Mouse (Mus musculus): ENCODE data around the gene Gabbr2. TPM values are rescaled to one million over a fixed set of nuclear protein-coding genes. Genes with fewer than 3 reads are reported as not detected.

Gabbr2 gene
- polyA plus RNA-seq, 1 experiment from 2014 or later, result 0.09 TPM

GRCm38 (mm10) chr4:46771116-46771515 lies 220.6 kb downstream of the Gabbr2 start:
- 81% methylated on average over 12 of the region's 12 CpGs for WGBS

GRCm38 (mm10) chr4:46770635-46771034 lies 221.0 kb downstream of the Gabbr2 start:
- Histone ChIP-seq H3K36me3 (ENCODE audit: control insufficient read depth, insufficient read depth, low read length) (no peaks in the 10 kb centered on the region), H3K4me1 (ENCODE audit: control insufficient read depth, insufficient read depth, low read length) (no peaks in the 10 kb centered on the region), H3K9ac (replicated peaks; ENCODE audit: low read depth, low read length) (no peak overlapping the region), H3K4me2 (replicated peaks; ENCODE audit: low read depth, low read length) (no peak overlapping the region), H3K9me3 (ENCODE audit: control insufficient read depth, low read depth, low read length) (no peaks in the 10 kb centered on the region; the same call in 1 of the 2 replicates), H3K27me3 (ENCODE audit: control insufficient read depth, insufficient read depth, low read length) (no peaks in the 10 kb centered on the region), H3K27ac (ENCODE audit: low read length) (no peak overlapping the region), H3K4me3 (ENCODE audit: low read depth, low read length) (no peak overlapping the region)
- WGBS, result 81% methylated on average over 2 of the region's 2 CpGs
- ATAC-seq (ENCODE audit: insufficient number of reproducible peaks, insufficient read depth, low FRiP score, low read depth), result no peak

More at GRCm38 (mm10) chr4:46771116-46771515, 220.6 kb downstream of the Gabbr2 start:
- Histone ChIP-seq H3K4me1 (ENCODE audit: control insufficient read depth, insufficient read depth, low read length) (no peaks in the 10 kb centered on the region), H3K36me3 (ENCODE audit: control insufficient read depth, insufficient read depth, low read length) (no peaks in the 10 kb centered on the region), H3K4me3 (ENCODE audit: low read depth, low read length) (no peak overlapping the region), H3K9ac (replicated peaks; ENCODE audit: low read depth, low read length) (no peak overlapping the region), H3K9me3 (ENCODE audit: control insufficient read depth, low read depth, low read length) (no peaks in the 10 kb centered on the region; the same call in 1 of the 2 replicates), H3K27ac (ENCODE audit: low read length) (no peak overlapping the region), H3K27me3 (ENCODE audit: control insufficient read depth, insufficient read depth, low read length) (no peaks in the 10 kb centered on the region), H3K4me2 (replicated peaks; ENCODE audit: low read depth, low read length) (no peak overlapping the region)
- no peak for ATAC-seq (ENCODE audit: insufficient number of reproducible peaks, insufficient read depth, low FRiP score, low read depth)

- H3K36me3 ChIP-seq (ENCODE audit: control insufficient read depth, insufficient read depth, low read length), result no peaks in the 10 kb centered on the region
- H3K9ac ChIP-seq (replicated peaks; ENCODE audit: low read depth, low read length), result no peak overlapping the region
- no peaks in the 10 kb centered on the region; the same call in 1 of the 2 replicates for H3K9me3 ChIP-seq (ENCODE audit: control insufficient read depth, low read depth, low read length)
- ATAC-seq (ENCODE audit: insufficient number of reproducible peaks, insufficient read depth, low FRiP score, low read depth), result no peak
- H3K27ac ChIP-seq (ENCODE audit: low read length), result no peak overlapping the region
- H3K4me2 ChIP-seq (replicated peaks; ENCODE audit: low read depth, low read length), result no peak overlapping the region
- no peaks in the 10 kb centered on the region for H3K4me1 ChIP-seq (ENCODE audit: control insufficient read depth, insufficient read depth, low read length)
- H3K4me3 ChIP-seq (ENCODE audit: low read depth, low read length), result no peak overlapping the region
- no peaks in the 10 kb centered on the region for H3K27me3 ChIP-seq (ENCODE audit: control insufficient read depth, insufficient read depth, low read length)
- 83% methylated on average over 8 of the region's 8 CpGs for WGBS
Measured at GRCm38 (mm10) chr4:46770090-46770489, 221.6 kb downstream of the Gabbr2 start.

GRCm38 (mm10) chr4:46766326-46766725 lies 225.3 kb downstream of the Gabbr2 start:
- Histone ChIP-seq H3K27ac (ENCODE audit: low read length) (no peak overlapping the region), H3K4me3 (ENCODE audit: low read depth, low read length) (no peak overlapping the region), H3K27me3 (ENCODE audit: control insufficient read depth, insufficient read depth, low read length) (no peaks in the 10 kb centered on the region), H3K36me3 (ENCODE audit: control insufficient read depth, insufficient read depth, low read length) (no peaks in the 10 kb centered on the region), H3K4me1 (ENCODE audit: control insufficient read depth, insufficient read depth, low read length) (no peaks in the 10 kb centered on the region), H3K9me3 (ENCODE audit: control insufficient read depth, low read depth, low read length) (no peaks in the 10 kb centered on the region), H3K4me2 (replicated peaks; ENCODE audit: low read depth, low read length) (no peak overlapping the region), H3K9ac (replicated peaks; ENCODE audit: low read depth, low read length) (no peak overlapping the region)
- WGBS, result 79% methylated on average over 7 of the region's 7 CpGs
- no peak for ATAC-seq (ENCODE audit: insufficient number of reproducible peaks, insufficient read depth, low FRiP score, low read depth)

- Histone ChIP-seq H3K9me3 (ENCODE audit: control insufficient read depth, low read depth, low read length) (no peaks in the 10 kb centered on the region), H3K27ac (ENCODE audit: low read length) (no peak overlapping the region), H3K27me3 (ENCODE audit: control insufficient read depth, insufficient read depth, low read length) (no peaks in the 10 kb centered on the region), H3K9ac (replicated peaks; ENCODE audit: low read depth, low read length) (no peak overlapping the region), H3K36me3 (ENCODE audit: control insufficient read depth, insufficient read depth, low read length) (no peaks in the 10 kb centered on the region), H3K4me2 (replicated peaks; ENCODE audit: low read depth, low read length) (no peak overlapping the region), H3K4me1 (ENCODE audit: control insufficient read depth, insufficient read depth, low read length) (no peaks in the 10 kb centered on the region), H3K4me3 (ENCODE audit: low read depth, low read length) (no peak overlapping the region)
- no peak for ATAC-seq (ENCODE audit: insufficient number of reproducible peaks, insufficient read depth, low FRiP score, low read depth)
- 81% methylated on average over 1 of the region's 1 CpGs for WGBS
Measured at GRCm38 (mm10) chr4:46759838-46760237, 231.8 kb downstream of the Gabbr2 start.

GRCm38 (mm10) chr4:46758340-46759041 lies 233.2 kb downstream of the Gabbr2 start:
- Histone ChIP-seq H3K4me2 (replicated peaks; ENCODE audit: low read depth, low read length) (no peak overlapping the region), H3K4me1 (ENCODE audit: control insufficient read depth, insufficient read depth, low read length) (no peaks in the 10 kb centered on the region), H3K9me3 (ENCODE audit: control insufficient read depth, low read depth, low read length) (no peaks in the 10 kb centered on the region), H3K9ac (replicated peaks; ENCODE audit: low read depth, low read length) (no peak overlapping the region), H3K36me3 (ENCODE audit: control insufficient read depth, insufficient read depth, low read length) (no peaks in the 10 kb centered on the region), H3K27me3 (ENCODE audit: control insufficient read depth, insufficient read depth, low read length) (no peaks in the 10 kb centered on the region), H3K4me3 (ENCODE audit: low read depth, low read length) (no peak overlapping the region), H3K27ac (ENCODE audit: low read length) (no peak overlapping the region)
- ATAC-seq (ENCODE audit: insufficient number of reproducible peaks, insufficient read depth, low FRiP score, low read depth), result no peak
- WGBS, result 66% methylated on average over 7 of the region's 7 CpGs

- Histone ChIP-seq H3K4me2 (replicated peaks; ENCODE audit: low read depth, low read length) (no peak overlapping the region), H3K4me1 (ENCODE audit: control insufficient read depth, insufficient read depth, low read length) (no peaks in the 10 kb centered on the region), H3K4me3 (ENCODE audit: low read depth, low read length) (no peak overlapping the region), H3K9ac (replicated peaks; ENCODE audit: low read depth, low read length) (no peak overlapping the region), H3K27me3 (ENCODE audit: control insufficient read depth, insufficient read depth, low read length) (no peaks in the 10 kb centered on the region), H3K27ac (ENCODE audit: low read length) (no peak overlapping the region), H3K36me3 (ENCODE audit: control insufficient read depth, insufficient read depth, low read length) (no peaks in the 10 kb centered on the region), H3K9me3 (ENCODE audit: control insufficient read depth, low read depth, low read length) (no peaks in the 10 kb centered on the region)
- WGBS, result 49% methylated on average over 6 of the region's 6 CpGs
- ATAC-seq (ENCODE audit: insufficient number of reproducible peaks, insufficient read depth, low FRiP score, low read depth), result no peak
Measured at GRCm38 (mm10) chr4:46754407-46755194, 237.1 kb downstream of the Gabbr2 start.

- no peak for ATAC-seq (ENCODE audit: insufficient number of reproducible peaks, insufficient read depth, low FRiP score, low read depth)
- Histone ChIP-seq H3K27ac (ENCODE audit: low read length) (no peak overlapping the region), H3K4me3 (ENCODE audit: low read depth, low read length) (no peak overlapping the region)
Measured at GRCm38 (mm10) chr4:46752306-46752705, 239.4 kb downstream of the Gabbr2 start.

More at GRCm38 (mm10) chr4:46752306-46752705, 239.4 kb downstream of the Gabbr2 start:
- Histone ChIP-seq H3K4me2 (replicated peaks; ENCODE audit: low read depth, low read length) (no peak overlapping the region), H3K9me3 (ENCODE audit: control insufficient read depth, low read depth, low read length) (no peaks in the 10 kb centered on the region), H3K27me3 (ENCODE audit: control insufficient read depth, insufficient read depth, low read length) (no peaks in the 10 kb centered on the region), H3K4me1 (ENCODE audit: control insufficient read depth, insufficient read depth, low read length) (no peaks in the 10 kb centered on the region), H3K36me3 (ENCODE audit: control insufficient read depth, insufficient read depth, low read length) (no peaks in the 10 kb centered on the region), H3K9ac (replicated peaks; ENCODE audit: low read depth, low read length) (no peak overlapping the region)
- WGBS, result 59% methylated on average over 4 of the region's 4 CpGs

Data from stomach, embryonic 14.5 days (tissue).